Mouse (Mus musculus) right cerebral cortex, postnatal 4 days (tissue): ENCODE measurements at regions not wholly inside any gene's neighbourhood (a gene's known extent, or its start where the extent isn't known, plus 50 kb on each side); places are given as distances from the start of the nearest gene placed in this dataset.

Experiments
- DNase-seq: peaks from one replicate; pipeline ENCODE4 v3.0.0-alpha.2; 2022

GRCm38 (mm10) chr16:30652692-30653091, 53.2 kb downstream of the Fam43a start:
- DNase-seq = no peak

- DNase-seq = peak; percentile 72
Observed at GRCm38 (mm10) chr16:30653806-30654205, 54.3 kb downstream of the Fam43a start.

GRCm38 (mm10) chr16:30654226-30654625, 54.7 kb downstream of the Fam43a start:
- DNase-seq = no peak

GRCm38 (mm10) chr16:30655798-30656221, 56.3 kb downstream of the Fam43a start:
- DNase-seq = no peak

- DNase-seq = no peak
Observed at GRCm38 (mm10) chr16:30656881-30657280, 57.4 kb downstream of the Fam43a start.

- DNase-seq = no peak
Observed at GRCm38 (mm10) chr16:30658921-30659320, 59.4 kb downstream of the Fam43a start.

GRCm38 (mm10) chr16:30661086-30661977, 61.8 kb downstream of the Fam43a start:
- DNase-seq = no peak

- DNase-seq = no peak
Observed at GRCm38 (mm10) chr16:30663055-30663454, 63.5 kb downstream of the Fam43a start.

GRCm38 (mm10) chr16:30663971-30664370, 64.4 kb downstream of the Fam43a start:
- no peak for DNase-seq

- no peak for DNase-seq
Observed at GRCm38 (mm10) chr16:30664433-30664832, 64.9 kb downstream of the Fam43a start.

GRCm38 (mm10) chr16:30665881-30666280, 66.4 kb downstream of the Fam43a start:
- DNase-seq = no peak

GRCm38 (mm10) chr16:30669883-30670282, 70.4 kb downstream of the Fam43a start:
- DNase-seq = no peak

- DNase-seq = no peak
Observed at GRCm38 (mm10) chr16:30671584-30671983, 72.1 kb downstream of the Fam43a start.

- no peak for DNase-seq
Observed at GRCm38 (mm10) chr16:30672776-30673550, 73.4 kb downstream of the Fam43a start.

GRCm38 (mm10) chr16:30673662-30674061, 74.1 kb downstream of the Fam43a start:
- DNase-seq = peak; percentile 33

- DNase-seq = no peak
Observed at GRCm38 (mm10) chr16:30675829-30676228, 76.3 kb downstream of the Fam43a start.

- no peak for DNase-seq
Observed at GRCm38 (mm10) chr16:30677016-30677415, 77.5 kb downstream of the Fam43a start.

- DNase-seq = no peak
Observed at GRCm38 (mm10) chr16:30677896-30678707, 78.6 kb downstream of the Fam43a start.

- DNase-seq = no peak
Observed at GRCm38 (mm10) chr16:30678708-30679492, 79.4 kb downstream of the Fam43a start.

GRCm38 (mm10) chr16:30679493-30679811, 79.9 kb downstream of the Fam43a start:
- DNase-seq = no peak

- DNase-seq = no peak
Observed at GRCm38 (mm10) chr16:30681421-30681820, 81.9 kb downstream of the Fam43a start.

- DNase-seq = peak; percentile 63
Observed at GRCm38 (mm10) chr16:30683986-30684385, 84.5 kb downstream of the Fam43a start.
